In the genomic region with DNA sequence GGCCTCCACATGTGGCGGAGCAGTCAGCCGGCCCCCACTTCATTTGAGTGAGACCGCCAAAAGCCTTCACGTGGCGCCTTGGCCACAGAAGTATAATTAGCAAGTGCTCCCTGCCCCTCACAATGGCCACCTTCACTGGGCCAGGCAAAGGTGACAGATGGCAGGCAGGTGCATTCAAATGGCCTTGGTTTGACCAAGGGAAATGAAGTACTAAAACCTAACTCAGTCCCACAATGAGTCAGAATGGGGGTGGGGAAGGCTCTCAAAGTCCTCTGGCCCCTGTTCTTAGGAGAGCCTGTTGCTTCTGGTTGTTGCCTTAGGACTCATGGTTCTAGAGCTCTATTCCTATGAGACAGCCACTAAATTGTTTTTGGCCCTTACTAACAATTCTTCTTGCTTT, we compare ENCODE assay signal across 14 mouse cellular contexts.
A peak's percentile ranks its signal among the peaks of the same experiment; 100 is the strongest.
DNase-seq lines count a peak whose midpoint lies in the region; ATAC-seq and TF ChIP-seq lines count a peak whose summit lies in the region.
"Had no signal": no experiment of that assay in that cellular context is flagged by ENCODE, and none has a peak within 500 bp of the region (broad histone marks: within the 10 kb centered on the region; RNA-seq: fewer than 3 reads in every experiment).

No protein-coding gene starts in this region.

- H3K4me1 ChIP-seq in brown adipose tissue, adult 24 weeks (ENCODE audit: control insufficient read depth, insufficient read depth, insufficient read length, low read length), result peaks cover 14% of the 10 kb centered on the region
- H3K4me1 ChIP-seq in lung, adult 2 months (ENCODE audit: control insufficient read depth, insufficient read depth, low read length), result no peaks in the 10 kb centered on the region; the same call in 1 of the 2 replicates
- H3K4me1 ChIP-seq: midbrain, embryonic 13.5 days had no signal

- no peak for ATAC-seq in monocyte, adult 5-6 weeks (replicated peaks; ENCODE audit: insufficient number of reproducible peaks, low FRiP score, low TSS enrichment, poor library complexity, severe bottlenecking)
- ATAC-seq: activated CD4-positive, CD25-positive, alpha-beta regulatory T cell, adult 4 months; forebrain, embryonic 14.5 days; liver, postnatal 0 days; midbrain, embryonic 13.5 days had no signal

- intact Hi-C loops in heart, postnatal 25 days (cut with DNase I), result no loop called here

- H3K4me3 ChIP-seq in brown adipose tissue, adult 24 weeks (ENCODE audit: insufficient read depth, low read depth, low read length), result no peak overlapping the region
- no peak overlapping the region for H3K4me3 ChIP-seq in lung, adult 2 months (replicated peaks; ENCODE audit: extremely low read depth, low read depth, low read length)
- H3K4me3 ChIP-seq: heart, embryonic 13.5 days; midbrain, embryonic 13.5 days had no signal

- H3K27ac ChIP-seq in brown adipose tissue, adult 24 weeks (replicated peaks; ENCODE audit: low read depth, low read length), result peak overlapping the region; percentile 87
- H3K27ac ChIP-seq: heart, embryonic 13.5 days; midbrain, embryonic 13.5 days had no signal

- 94% methylated on average over 5 of the region's 5 CpGs for WGBS in lung, adult 2 months

- TF ChIP-seq CTCF in lung, adult 2 months (IDR thresholded peaks at IDR 0.05; ENCODE audit: insufficient read depth, low read length), result no peak

- DNase-seq in heart, adult 8-10 months (ENCODE audit: low spot score), result peak; percentile 38
- DNase-seq in heart, postnatal 25 days (ENCODE audit: low spot score), result no peak
- peak; percentile 32 to 59 for DNase-seq in cerebellum, postnatal 14 days
- DNase-seq in lung, adult 2 months, result no peak
- DNase-seq in right cerebral cortex, postnatal 4 days, result no peak
- DNase-seq: embryo, embryonic 11 days; liver, postnatal 0 days; lung, postnatal 4 days had no signal

- TF ChIP-seq POLR2A in lung, adult 2 months (IDR thresholded peaks at IDR 0.05; ENCODE audit: borderline replicate concordance, extremely low read depth, low read depth, low read length), result no peak

Comparison
In these comparisons a context has a peak if more than half of its experiments do, and no peak if none do; other contexts are left out.
1. DNase-seq: peak in heart, adult 8-10 months (single experiment) and cerebellum, postnatal 14 days (2 of 2); none in heart, postnatal 25 days (single experiment), lung, adult 2 months (single experiment) and right cerebral cortex, postnatal 4 days (single experiment).